Mouse (Mus musculus): ENCODE measurements around the gene D5Ertd579e.

The D5Ertd579e gene

GRCm38 (mm10) chr5:36570546-36571245 is 125.1 kb downstream of the D5Ertd579e start:
- no peak for DNase-seq (ENCODE audit: low spot score in 2 of 2)

GRCm38 (mm10) chr5:36570098-36570497 is 125.7 kb downstream of the D5Ertd579e start:
- DNase-seq (ENCODE audit: low spot score in 2 of 2) = no peak

DNA sequence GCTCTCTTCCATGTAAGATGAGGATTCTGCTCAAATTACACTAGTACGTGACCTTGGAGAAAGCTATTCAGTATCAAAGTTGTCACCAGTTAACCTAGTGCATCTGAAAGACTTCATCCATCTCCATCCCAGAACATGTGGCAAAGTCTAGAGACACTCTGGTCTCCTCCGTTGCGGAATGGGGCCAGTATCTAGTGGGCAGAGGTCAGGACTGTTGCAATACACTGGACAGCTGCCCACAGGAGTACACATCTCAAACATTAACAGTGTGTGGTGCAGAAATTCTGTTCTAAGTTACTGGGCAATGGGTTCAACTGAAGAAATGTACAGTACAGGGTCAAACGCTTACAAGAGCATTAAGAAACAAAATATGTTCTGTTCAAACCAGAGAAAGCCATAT is 127.7 kb downstream of the D5Ertd579e start:
- DNase-seq (ENCODE audit: low spot score in 2 of 2) = no peak

- no peak for DNase-seq (ENCODE audit: low spot score in 2 of 2)
These were observed 128.2 kb downstream of the D5Ertd579e start for GRCm38 (mm10) chr5:36567627-36568026.

DNA sequence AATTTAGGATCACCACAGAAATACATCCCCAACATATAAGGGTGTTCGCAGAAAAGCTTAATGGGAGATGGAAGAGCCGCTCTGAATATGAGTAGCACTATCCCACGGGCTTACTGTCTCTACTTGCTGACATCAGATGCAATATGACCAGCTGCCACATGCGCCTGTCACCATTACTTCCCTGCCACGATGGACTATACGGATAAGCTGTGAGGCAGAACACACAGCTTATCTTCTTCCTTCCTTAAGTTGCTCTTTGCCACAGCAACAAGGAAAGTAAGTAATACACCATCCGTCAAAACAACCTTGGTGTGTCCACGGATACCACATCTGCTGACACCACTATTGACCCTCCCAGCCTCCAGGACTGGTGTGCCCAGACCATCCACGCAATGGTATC is 131.3 kb downstream of the D5Ertd579e start:
- DNase-seq (ENCODE audit: low spot score in 2 of 2) = no peak

GRCm38 (mm10) chr5:36563741-36564140 is 132.1 kb downstream of the D5Ertd579e start:
- DNase-seq (ENCODE audit: low spot score in 2 of 2) = peak in 1 of 2 experiments; percentile 26

DNA sequence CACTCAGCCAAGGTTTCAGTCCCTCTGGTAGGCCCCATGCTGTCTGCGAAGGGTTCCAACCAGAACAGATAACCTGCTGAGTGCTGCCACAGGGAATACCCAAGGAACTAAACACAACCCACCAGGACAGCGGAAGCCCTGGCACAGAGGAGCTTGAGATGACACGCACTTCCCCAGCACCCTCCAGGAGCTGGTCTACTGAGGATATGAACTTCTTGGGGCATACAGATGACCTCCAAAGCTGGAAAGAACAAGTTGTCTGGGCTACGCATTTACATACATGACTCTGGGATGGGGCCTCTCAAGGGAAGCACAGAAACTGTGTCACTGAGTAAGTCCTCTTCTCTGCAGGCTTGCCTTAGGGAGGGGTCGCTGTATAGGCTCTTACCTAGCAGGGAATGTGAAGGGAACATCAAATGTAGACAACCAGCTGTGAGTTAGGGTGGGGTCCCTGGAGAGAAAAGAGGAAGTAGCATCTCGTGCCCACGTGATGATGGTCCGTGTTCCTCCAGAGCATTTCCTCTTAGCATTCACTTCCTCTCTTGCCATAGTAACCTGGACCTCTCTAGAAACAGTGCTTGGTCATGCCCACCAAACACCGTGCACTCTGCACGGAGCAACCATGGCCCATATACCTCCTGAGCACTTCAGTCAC is 132.9 kb downstream of the D5Ertd579e start:
- peak; percentile 53 to 74 for DNase-seq (ENCODE audit: low spot score in 2 of 2)

DNA sequence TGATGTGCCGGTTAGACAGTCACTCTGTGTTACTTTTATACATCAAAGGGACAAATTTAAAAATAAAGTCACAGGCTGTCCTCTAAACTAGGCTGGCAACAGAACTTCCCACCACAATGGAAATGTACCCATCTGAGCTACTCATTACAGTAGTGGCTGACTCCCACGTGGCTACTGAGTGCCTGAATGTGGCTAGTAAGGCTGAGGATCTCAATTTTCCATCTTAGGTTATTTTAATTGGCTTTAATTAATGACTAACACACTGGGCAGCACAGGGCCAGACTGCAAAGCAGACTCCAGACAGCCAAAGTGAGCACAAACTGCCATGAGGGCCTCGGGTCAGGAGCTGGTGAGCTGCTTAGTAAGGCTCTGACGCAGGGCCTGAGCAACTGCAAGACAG is 134.3 kb downstream of the D5Ertd579e start:
- no peak for DNase-seq (ENCODE audit: low spot score in 2 of 2)

DNA sequence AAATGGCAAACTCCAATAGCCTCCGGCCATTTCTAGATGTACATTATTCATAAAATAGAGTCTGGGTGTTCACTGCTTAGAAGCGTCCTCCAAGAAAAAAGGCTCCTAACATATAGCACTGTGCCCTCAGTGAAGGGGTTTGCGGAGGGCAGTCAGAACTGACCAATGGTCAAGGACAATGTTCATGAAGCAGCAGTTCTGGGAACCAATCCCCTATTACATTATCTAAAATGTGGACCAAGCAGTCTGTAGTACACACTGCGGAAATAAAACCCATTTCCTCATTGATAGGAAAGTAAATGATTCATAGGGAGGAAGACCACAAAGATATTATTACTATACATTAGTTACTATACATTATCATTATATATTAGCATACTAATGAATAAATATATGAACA is 135.3 kb downstream of the D5Ertd579e start:
- no peak for DNase-seq (ENCODE audit: low spot score in 2 of 2)

DNA sequence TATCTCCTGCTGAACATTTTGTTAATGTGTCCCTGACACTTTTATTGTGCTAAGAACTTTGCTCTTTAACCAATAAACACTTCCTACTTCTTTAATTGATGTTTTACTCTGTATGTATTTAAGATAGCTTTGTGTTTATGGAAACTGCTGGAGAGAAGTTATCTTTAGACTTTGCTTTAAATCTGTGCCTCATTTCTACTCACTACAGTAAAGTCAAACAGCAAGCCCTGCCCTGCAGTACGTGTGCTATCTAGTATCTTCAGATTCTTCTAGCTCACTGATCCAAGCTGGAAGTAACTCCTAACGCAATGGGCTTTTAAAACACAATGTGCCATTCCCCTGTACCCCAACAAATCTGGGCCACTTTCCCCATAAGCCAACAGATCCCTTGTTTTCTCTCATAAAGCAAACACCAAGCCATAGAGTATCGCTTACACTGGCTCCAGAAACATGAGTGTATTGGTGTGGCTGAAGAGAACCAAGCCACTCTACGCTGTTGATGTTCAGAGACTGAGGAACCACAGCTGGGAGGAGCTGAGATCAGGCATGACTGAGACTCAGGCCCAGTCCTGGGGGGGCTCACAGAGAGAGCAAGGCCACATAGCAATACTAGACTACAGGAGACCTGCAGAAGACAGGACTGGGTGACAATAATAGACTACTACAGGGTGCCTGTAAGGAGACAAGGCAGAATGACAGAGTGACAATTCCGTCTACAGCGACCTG is 136.2 kb downstream of the D5Ertd579e start:
- no peak for DNase-seq (ENCODE audit: low spot score in 2 of 2)

- no peak for DNase-seq (ENCODE audit: low spot score in 2 of 2)
These were observed 136.7 kb downstream of the D5Ertd579e start for GRCm38 (mm10) chr5:36559106-36559505.

DNA sequence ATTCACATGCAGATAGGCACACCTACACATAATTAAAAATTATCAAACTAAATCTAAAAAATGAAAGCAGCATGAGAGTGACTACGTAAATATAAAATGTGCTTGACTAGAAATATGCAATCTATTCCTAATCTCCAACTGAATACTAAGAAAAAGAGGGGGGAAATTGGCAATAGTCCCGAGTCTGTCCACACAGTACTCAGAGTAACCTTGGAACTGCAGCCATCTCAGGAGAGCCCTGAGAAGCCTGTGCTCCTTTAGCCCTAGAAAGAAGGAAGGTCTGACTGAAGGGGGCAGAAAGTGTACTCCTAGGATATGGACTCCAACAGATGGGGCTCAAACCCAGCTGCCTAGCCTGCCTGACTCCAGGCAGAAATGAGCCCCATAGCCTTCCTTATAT is 137.3 kb downstream of the D5Ertd579e start:
- DNase-seq (ENCODE audit: low spot score in 2 of 2) = no peak

GRCm38 (mm10) chr5:36557584-36558308 is 138.1 kb downstream of the D5Ertd579e start:
- no peak for DNase-seq (ENCODE audit: low spot score in 2 of 2)

DNA sequence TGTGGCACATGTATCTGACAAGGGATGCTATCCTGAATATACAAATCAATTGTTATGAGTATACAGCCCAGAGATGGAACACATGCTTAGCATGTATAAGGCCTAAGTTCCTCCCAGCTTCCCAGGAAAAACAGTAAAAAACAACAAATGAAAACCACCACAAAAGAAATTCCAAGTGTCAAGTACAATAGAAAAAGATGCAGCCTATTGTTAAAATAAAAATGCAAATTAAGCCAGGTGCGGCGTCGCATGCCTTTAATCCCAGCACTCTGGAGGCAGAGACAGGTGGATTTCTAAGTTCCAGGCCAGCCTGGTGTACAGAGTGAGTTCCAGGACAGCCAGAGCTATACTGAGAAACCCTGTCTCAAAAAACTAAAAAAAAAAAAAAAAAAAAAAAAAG is 138.9 kb downstream of the D5Ertd579e start:
- no peak for DNase-seq (ENCODE audit: low spot score in 2 of 2)

GRCm38 (mm10) chr5:36556289-36556688 is 139.5 kb downstream of the D5Ertd579e start:
- DNase-seq (ENCODE audit: low spot score in 2 of 2) = no peak

- no peak for DNase-seq (ENCODE audit: low spot score in 2 of 2)
These were observed 141.3 kb downstream of the D5Ertd579e start for GRCm38 (mm10) chr5:36554496-36554895.

DNA sequence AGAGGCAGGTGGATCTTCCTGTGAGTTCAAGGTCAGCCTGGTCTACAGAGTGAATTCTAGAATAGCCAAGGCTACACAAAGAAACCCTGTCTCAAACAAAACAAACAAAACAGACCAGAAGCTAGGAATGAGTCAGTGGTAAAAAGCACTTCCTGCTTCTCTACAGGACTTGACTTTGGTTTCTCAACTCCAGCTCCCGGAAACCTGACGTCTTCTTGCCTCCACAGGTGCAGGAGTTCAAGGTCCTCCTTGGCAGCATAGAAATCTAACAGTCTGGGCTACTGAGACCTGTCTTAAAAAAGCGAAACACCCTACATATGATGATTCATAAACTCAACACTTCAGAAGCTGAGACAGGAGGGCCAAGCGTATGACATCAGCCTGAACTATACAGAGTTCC is 141.9 kb downstream of the D5Ertd579e start:
- DNase-seq (ENCODE audit: low spot score in 2 of 2) = no peak

DNA sequence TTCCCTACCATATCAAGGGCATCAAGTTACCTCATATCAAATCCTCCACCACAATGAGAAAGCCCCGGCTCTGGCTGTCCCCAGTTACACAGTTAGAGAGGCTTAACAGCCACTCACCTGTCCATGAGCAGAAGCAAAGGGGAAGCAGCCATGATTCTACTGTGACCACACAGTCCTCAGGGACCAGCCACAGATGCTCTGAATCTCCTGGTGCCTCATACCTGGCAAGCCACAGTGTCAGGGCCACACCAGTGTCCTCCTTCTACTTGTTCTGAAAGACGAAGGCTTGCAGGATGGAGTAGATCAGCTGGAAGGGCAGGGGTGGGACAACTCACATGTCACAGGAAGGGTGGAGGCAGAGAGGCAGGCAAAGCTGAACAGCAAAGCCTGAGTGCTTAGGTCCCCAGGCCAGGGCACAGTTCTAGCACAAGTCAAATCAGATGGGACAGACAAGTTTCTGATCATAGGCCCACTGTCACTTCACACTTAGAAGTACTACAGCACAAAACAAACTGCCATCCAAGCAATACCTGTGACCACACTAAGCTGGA is 142.7 kb downstream of the D5Ertd579e start:
- no peak for DNase-seq (ENCODE audit: low spot score in 2 of 2)

GRCm38 (mm10) chr5:36552391-36552790 is 143.4 kb downstream of the D5Ertd579e start:
- no peak for DNase-seq (ENCODE audit: low spot score in 2 of 2)
